Mouse (Mus musculus) MN1 (cell line): ENCODE measurements around the gene Tbx15.

Experiments
- DNase-seq: peaks from one replicate; pipeline ENCODE4 v3.0.0-alpha.2; 2016; ENCODE audit warnings: low spot score

Tbx15 gene

DNA sequence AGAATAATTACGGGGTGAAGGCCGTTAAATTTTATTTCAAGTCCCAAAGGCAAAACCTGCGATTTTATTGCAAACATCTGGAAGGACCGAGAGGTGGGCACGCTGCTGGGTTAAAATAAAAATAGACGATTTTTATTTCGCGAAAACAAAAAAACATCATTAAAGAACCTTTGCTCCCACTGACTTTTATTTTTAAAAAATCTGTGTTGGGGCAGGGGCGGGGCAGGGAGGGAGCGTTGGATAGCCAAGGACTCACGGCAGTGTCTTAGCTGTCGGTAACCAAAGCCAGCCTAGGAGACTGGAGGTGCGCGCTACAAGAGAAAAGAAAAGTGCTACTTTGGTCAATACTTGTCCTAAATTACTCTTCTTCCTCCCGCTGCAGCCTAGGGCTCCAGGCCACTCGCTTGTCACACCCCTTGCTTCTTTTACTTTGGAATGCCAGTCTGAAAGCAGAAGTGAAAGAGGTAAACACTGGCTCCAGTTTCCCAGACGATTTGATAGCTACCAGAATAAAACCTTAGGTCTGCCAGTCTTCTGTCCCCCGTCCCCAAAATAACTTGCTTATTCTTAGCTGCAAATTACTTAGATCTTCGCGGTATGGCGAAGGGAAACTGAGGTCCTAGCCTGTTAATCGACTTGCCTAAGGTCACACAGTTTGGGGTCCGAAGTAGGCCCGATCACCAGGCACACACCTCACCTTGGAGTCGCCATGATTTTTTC lies 8.8 kb downstream of the Tbx15 start:
- no peak for DNase-seq

- DNase-seq, result no peak
These were observed 9.3 kb downstream of the Tbx15 start for GRCm38 (mm10) chr3:99249551-99249870.

- DNase-seq, result no peak
These were observed 9.7 kb downstream of the Tbx15 start for GRCm38 (mm10) chr3:99249906-99250305.

- DNase-seq, result no peak
These were observed 11.3 kb downstream of the Tbx15 start for GRCm38 (mm10) chr3:99251271-99252165.

DNA sequence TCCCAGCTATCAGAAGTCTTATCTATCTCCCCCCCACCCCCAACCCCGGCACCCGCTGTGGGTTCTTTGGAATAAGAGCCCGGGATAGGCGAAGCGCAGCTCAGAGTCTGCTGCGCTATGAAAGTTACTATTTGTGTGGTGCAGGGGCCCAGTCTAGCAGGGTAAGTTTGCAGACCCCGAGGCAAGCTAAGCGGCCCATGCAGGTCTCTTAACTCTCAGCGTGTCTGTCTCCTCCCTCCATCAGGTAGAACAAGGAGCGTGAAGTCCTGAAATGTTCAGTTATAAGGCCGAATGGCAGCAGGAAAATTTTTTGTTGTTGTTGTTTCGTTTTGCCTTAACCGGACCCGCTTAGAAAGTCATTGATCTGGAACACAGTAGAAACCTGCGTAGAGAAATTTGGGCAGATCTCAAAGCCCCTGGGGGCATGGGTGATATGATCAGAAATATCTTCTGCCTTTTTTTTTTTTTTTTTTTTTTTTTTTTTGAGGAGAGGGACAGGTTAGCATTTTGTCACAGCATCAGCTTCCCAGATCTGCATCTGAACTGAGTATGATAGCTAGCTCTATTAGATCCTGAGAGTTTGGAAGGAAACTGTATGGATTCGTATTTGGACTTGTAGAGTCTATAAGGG lies 12.4 kb downstream of the Tbx15 start:
- no peak for DNase-seq

GRCm38 (mm10) chr3:99253092-99253488 lies 12.9 kb downstream of the Tbx15 start:
- no peak for DNase-seq

DNA sequence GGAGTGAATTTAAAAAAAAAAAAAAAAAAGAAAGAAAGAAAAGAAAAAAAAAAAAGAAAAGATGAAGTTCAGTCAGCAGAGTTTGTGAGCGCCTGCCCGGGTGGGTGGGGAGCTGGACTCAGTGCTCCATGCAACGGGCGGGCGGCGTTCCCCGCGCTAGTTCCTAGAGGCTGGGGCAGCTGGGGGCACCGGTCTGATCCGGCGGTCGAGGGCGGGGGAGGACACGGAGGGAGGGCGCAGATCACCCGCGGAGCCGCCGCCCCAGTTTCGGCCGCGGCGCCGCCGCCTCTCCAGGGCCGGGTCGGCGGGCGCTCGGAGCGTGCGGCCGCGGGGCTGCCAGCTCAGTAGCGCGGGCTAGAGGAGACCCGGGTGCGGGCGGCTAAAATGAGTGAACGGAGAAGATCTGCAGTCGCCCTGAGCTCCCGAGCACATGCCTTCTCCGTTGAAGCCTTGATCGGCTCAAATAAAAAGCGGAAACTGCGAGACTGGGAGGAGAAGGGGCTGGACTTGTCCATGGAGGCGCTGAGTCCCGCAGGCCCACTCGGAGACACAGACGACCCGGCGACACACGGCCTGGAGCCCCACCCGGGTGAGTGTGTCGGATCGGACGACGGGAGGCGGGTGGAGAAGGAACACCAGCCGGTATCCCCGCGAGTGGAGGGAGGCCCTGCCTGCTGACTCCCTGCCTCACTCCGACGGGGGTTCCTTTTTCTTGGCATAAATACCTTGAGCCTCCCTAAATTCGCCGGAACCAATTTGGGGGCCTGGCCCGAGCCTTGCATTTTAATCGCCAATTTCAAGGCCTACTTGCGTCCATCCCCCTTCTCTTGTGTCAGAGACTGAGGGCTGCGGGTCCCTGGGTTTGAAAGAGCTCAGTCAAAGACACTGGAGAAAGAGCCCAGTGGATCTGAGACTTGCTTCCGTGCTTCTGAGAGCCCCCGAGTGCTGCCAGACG lies 13.6 kb downstream of the Tbx15 start:
- no peak for DNase-seq

DNA sequence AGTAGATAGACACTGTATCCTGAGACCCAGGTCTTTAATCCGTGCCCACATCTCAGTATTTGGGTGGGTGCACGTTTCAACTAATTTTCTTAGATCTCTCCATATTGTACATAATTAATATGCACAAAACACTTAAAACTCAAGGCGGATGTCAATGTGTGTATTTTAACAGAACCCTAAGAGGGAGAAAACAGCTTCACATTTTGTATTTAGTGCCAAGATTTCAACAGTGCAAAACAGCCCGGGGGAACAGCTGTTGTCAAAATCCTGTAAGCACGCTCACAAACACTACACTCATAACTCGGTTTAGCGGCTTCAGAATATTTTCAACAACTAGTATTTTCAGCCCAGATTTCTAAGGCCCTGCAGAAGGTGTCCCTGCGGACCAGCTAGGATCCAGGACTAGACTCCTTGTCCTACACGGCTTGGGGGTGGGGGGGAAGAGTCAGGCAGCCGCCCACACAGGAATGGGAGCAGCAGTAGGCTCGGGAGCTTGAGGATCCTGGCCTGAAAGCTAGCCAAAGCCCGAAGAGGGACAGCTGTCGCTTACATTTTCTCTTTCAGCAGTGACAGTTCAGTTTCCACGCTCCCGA lies 14.5 kb downstream of the Tbx15 start:
- no peak for DNase-seq

- no peak for DNase-seq
These were observed 15.5 kb downstream of the Tbx15 start for GRCm38 (mm10) chr3:99255411-99256365.

GRCm38 (mm10) chr3:99256366-99256750 lies 16.2 kb downstream of the Tbx15 start:
- no peak for DNase-seq

DNA sequence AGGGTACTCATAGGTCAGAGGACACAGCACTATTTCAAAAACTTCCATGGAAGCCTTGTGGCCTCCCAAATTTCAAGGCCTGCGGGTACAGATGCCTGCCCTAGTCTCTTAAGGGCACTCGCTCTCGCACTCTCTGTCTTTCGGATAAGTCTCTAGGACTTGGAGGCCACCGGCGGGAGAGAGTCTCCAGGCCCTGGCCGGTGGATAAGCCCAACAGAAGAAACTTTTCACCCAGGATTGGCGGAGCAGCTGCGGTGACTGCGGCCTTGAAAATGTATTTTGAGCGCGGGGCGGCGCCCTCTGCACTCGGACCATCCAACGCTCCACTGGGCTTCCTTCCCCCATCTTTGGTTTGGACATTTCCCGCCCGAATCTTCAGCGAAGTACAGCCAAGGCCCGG lies 16.6 kb downstream of the Tbx15 start:
- no peak for DNase-seq

GRCm38 (mm10) chr3:99257586-99258577 lies 17.7 kb downstream of the Tbx15 start:
- no peak for DNase-seq

DNA sequence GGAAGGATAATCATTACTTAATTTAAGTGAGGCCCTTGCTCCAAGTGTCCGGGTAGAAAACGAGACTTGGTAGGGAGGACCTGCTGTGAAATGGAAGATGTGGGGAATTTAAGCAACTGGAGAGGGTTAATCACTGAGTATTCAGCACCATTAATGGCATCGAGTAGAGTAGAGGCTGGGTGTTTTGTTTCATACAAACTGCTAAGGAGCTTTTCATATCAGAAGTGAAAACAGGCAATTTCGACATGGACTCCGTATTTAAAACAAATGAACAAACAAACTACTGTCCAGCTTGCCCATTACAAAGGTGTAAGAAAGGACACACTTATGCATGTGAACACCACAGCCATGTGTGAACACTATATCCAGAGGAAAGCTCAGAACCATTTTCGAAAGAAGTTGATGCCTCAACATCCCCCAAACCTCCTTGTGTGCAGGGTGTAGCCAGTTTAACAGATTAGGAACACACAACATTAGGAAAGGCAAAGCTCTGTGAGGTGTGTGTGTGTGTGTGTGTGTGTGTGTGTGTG lies 19.6 kb downstream of the Tbx15 start:
- no peak for DNase-seq

GRCm38 (mm10) chr3:99260395-99260794 lies 20.2 kb downstream of the Tbx15 start:
- DNase-seq, result no peak

DNA sequence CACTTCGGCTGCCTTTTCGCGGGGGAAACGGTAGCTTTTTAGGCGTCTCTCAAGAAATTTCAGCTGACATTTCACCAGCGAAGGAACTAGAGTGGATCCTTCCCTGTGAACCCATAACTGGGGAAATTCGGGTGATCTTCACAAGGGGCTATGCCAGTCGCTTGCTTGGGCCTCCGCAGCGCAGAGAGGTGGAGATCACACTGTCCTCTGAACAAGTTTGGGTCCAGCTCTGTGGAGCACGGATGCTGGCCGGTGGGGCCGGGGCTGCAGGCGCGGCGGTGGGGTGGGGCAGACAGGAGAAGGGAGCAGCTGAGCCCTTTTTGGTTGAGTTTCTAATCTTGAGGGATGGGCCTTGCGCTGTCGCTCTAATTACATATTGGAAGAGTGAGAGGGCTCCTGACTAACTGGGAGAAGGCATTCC lies 21.2 kb downstream of the Tbx15 start:
- no peak for DNase-seq

DNA sequence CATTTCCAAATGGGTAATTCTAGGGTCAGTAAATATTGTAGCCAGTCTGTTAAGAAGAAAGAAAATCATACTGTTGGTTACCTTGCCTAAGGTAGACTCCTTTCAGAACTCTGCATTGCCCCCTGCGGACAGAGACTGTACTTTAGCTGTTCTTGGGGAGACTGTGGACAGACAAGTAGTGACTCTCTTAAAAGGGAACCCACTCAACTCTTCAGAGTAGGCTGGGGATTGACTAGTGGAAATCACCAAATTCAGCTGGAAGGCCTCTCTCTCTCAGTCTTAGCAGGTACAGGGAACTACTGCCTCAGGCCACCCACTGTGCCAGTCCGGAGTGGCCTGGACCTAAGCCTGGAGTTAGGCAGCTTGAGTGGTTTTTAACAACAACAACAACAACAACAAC lies 21.8 kb downstream of the Tbx15 start:
- no peak for DNase-seq

- DNase-seq, result no peak
These were observed 23.3 kb downstream of the Tbx15 start for GRCm38 (mm10) chr3:99263471-99263903.

DNA sequence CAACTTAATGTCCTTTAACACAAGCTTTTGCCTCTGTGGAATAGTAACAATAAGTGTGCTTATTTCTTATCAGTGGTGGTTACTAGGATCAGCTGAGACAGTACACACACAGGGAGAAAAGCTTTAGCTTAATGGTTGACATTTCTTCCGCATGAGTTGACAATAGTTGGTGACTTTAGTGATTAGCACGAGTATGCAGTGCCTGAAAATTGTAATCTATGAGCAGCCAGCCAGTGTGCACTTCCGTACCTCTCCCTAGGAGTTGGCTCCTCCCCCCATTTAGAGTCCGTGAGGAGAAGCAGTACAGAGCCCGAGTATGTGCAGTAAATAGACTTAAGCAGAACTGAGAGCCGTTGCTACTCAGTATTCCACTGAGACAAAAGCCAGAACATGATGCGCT lies 24.5 kb downstream of the Tbx15 start:
- DNase-seq, result no peak
